Mouse (Mus musculus) G1E (cell line): ENCODE measurements around the gene Gys2. TPM values are rescaled to one million over a fixed set of nuclear protein-coding genes. Genes with fewer than 3 reads are reported as not detected.
"Not testable (repeated sequence)": the region's sequence is repeated elsewhere in the genome, so short reads cannot be mapped to it uniquely, and the experiment has no call there.

Experiments used
- ATAC-seq: 2 replicates; pipeline ENCODE4 v1.8.0; 2016; ENCODE audit warnings: mild to moderate bottlenecking; ENCODE audit not compliant: insufficient number of reproducible peaks, poor library complexity, low FRiP score, severe bottlenecking; ENCODE audit errors: extremely low read depth
- DNase-seq: peaks from one replicate; pipeline ENCODE4 v3.0.0; 2012; ENCODE audit warnings: low spot score
- H3K27me3 ChIP-seq: 2 replicates; pipeline ENCODE4 v1.6.1; 2012; ENCODE audit warnings: mild to moderate bottlenecking, low read length, inconsistent platforms; ENCODE audit not compliant: insufficient read depth
- H3K36me3 ChIP-seq: replicated peaks from 2 replicates; pipeline ENCODE3; 2012; ENCODE audit warnings: mild to moderate bottlenecking, inconsistent platforms
- H3K4me1 ChIP-seq: 2 replicates; pipeline ENCODE4 v1.6.1; 2012; ENCODE audit warnings: low read depth, low read length, inconsistent platforms, mixed read lengths; ENCODE audit not compliant: insufficient read depth
- H3K4me3 ChIP-seq: 2 replicates; pipeline ENCODE4 v1.5.1; 2012; ENCODE audit warnings: low read depth, mild to moderate bottlenecking, inconsistent platforms, low read length, moderate library complexity, mixed read lengths
- H3K9me3 ChIP-seq: replicated peaks from 2 replicates; pipeline ENCODE4 v1.6.1; 2012; ENCODE audit warnings: inconsistent platforms
- CTCF ChIP-seq: IDR thresholded peaks from 2 replicates; pipeline ENCODE4 v1.5.1; 2012; ENCODE audit warnings: low read depth, low read length, inconsistent platforms, mixed read lengths
- GATA1 ChIP-seq: IDR thresholded peaks from 2 replicates; pipeline ENCODE4 v1.6.1; 2012; ENCODE audit warnings: borderline replicate concordance, low read length, inconsistent platforms, mixed read lengths
- GATA2 ChIP-seq: IDR thresholded peaks from 2 replicates; pipeline ENCODE4 v1.6.1; 2012; ENCODE audit warnings: low read depth, low read length, inconsistent platforms, borderline replicate concordance
- POLR2AphosphoS5 ChIP-seq: IDR thresholded peaks from 2 replicates; pipeline ENCODE4 v1.6.1; 2012; ENCODE audit warnings: low read depth, low read length, inconsistent platforms; ENCODE audit not compliant: insufficient replicate concordance
- TAL1 ChIP-seq: conservative IDR thresholded peaks from 2 replicates; pipeline ENCODE4 v1.6.1; 2012; ENCODE audit warnings: low read depth, low read length, inconsistent platforms, mixed read lengths
- polyA plus RNA-seq: library from polyadenylated mRNA; stranded (reverse); fragments of >175 nt; gene quantifications from 2 replicates; pipeline ENCODE4 v1.2.3, GENCODE M21; 2012
- total RNA-seq, 2 experiments: library from RNA; stranded (forward) in 1 of 2; stranded (reverse) in 1 of 2; fragments of 200-1000 nt in 1 of 2; fragments of >200 nt in 1 of 2; fragmentation: Nextera tagmentation in 1 of 2; gene quantifications; 2 replicates each; pipeline ENCODE4 v1.2.3; 2014 to 2017

The Gys2 gene
- total and polyA plus RNA-seq, 3 experiments, result not detected

GRCm38 (mm10) chr6:142508663-142509062 is 35.8 kb upstream of the Gys2 start:
- Histone ChIP-seq H3K4me3 (no peak overlapping the region), H3K36me3 (no peaks in the 10 kb centered on the region), H3K9me3 (no peaks in the 10 kb centered on the region), H3K4me1 (no peaks in the 10 kb centered on the region), H3K27me3 (peaks cover 9% of the 10 kb centered on the region; the same call in 1 of the 2 replicates)
- no peak for ATAC-seq
- no peak for DNase-seq
- TF ChIP-seq POLR2AphosphoS5, result no peak
- TF ChIP-seq TAL1, result no peak
- TF ChIP-seq GATA1, result no peak
- no peak for TF ChIP-seq CTCF
- TF ChIP-seq GATA2, result no peak

- no peak for DNase-seq
- no peak for ATAC-seq
- Histone ChIP-seq H3K36me3 (no peaks in the 10 kb centered on the region), H3K4me3 (no peak within 1 kb of the TSS), H3K9me3 (no peaks in the 10 kb centered on the region), H3K27me3 (peaks cover 9% of the 10 kb centered on the region; the same call in 1 of the 2 replicates), H3K4me1 (no peaks in the 10 kb centered on the region)
- TF ChIP-seq POLR2AphosphoS5, result no peak
- no peak for TF ChIP-seq GATA2
- TF ChIP-seq CTCF, result no peak
- no peak for TF ChIP-seq GATA1
- no peak for TF ChIP-seq TAL1
These were observed 34.9 kb upstream of the Gys2 start, which contains the start of gene Ldhb for GRCm38 (mm10) chr6:142507785-142508162. Gene Ldhb, minus strand, starts transcription at chr6:142507957.

- ATAC-seq, result no peak
- TF ChIP-seq GATA2 (no peak), GATA1 (no peak), TAL1 (no peak), CTCF (no peak), POLR2AphosphoS5 (no peak)
These were observed 34.3 kb upstream of the Gys2 start for GRCm38 (mm10) chr6:142507033-142507784.

GRCm38 (mm10) chr6:142506338-142507032 is 33.6 kb upstream of the Gys2 start:
- TF ChIP-seq TAL1 (no peak), CTCF (no peak), POLR2AphosphoS5 (no peak), GATA2 (no peak), GATA1 (no peak)
- Histone ChIP-seq H3K36me3 (no peaks in the 10 kb centered on the region), H3K4me1 (no peaks in the 10 kb centered on the region), H3K27me3 (peaks cover 9% of the 10 kb centered on the region; the same call in 1 of the 2 replicates), H3K9me3 (no peaks in the 10 kb centered on the region), H3K4me3 (no peak overlapping the region)
- ATAC-seq (no peak), DNase-seq (no peak)

More at GRCm38 (mm10) chr6:142507033-142507784, 34.3 kb upstream of the Gys2 start:
- Histone ChIP-seq H3K4me3 (no peak overlapping the region), H3K36me3 (no peaks in the 10 kb centered on the region), H3K27me3 (peaks cover 9% of the 10 kb centered on the region; the same call in 1 of the 2 replicates), H3K9me3 (no peaks in the 10 kb centered on the region), H3K4me1 (no peaks in the 10 kb centered on the region)
- DNase-seq, result no peak

GRCm38 (mm10) chr6:142503601-142504000 is 30.7 kb upstream of the Gys2 start:
- Histone ChIP-seq H3K36me3 (no peaks in the 10 kb centered on the region), H3K27me3 (peaks cover 7% of the 10 kb centered on the region; the same call in 1 of the 2 replicates), H3K4me3 (no peak overlapping the region), H3K4me1 (no peaks in the 10 kb centered on the region), H3K9me3 (no peaks in the 10 kb centered on the region)
- no peak for DNase-seq
- TF ChIP-seq CTCF (no peak), GATA2 (no peak), TAL1 (no peak), POLR2AphosphoS5 (no peak), GATA1 (no peak)
- ATAC-seq, result no peak

- TF ChIP-seq GATA1 (no peak), TAL1 (no peak), CTCF (no peak), POLR2AphosphoS5 (no peak), GATA2 (no peak)
- H3K36me3 ChIP-seq, result no peaks in the 10 kb centered on the region
- ATAC-seq, result no peak
These were observed 29.7 kb upstream of the Gys2 start for GRCm38 (mm10) chr6:142502519-142503125.

GRCm38 (mm10) chr6:142490114-142490513 is 17.2 kb upstream of the Gys2 start:
- not testable (repeated sequence) for H3K36me3 ChIP-seq, H3K4me1 ChIP-seq, DNase-seq, H3K27me3 ChIP-seq, H3K9me3 ChIP-seq, H3K4me3 ChIP-seq, ATAC-seq

More at GRCm38 (mm10) chr6:142502519-142503125, 29.7 kb upstream of the Gys2 start:
- Histone ChIP-seq H3K4me3 (no peak overlapping the region), H3K9me3 (no peaks in the 10 kb centered on the region), H3K27me3 (peaks cover 7% of the 10 kb centered on the region; the same call in 1 of the 2 replicates), H3K4me1 (no peaks in the 10 kb centered on the region)
- no peak for DNase-seq
